10 mouse cellular contexts compared by ENCODE assay signal in the genomic region with DNA sequence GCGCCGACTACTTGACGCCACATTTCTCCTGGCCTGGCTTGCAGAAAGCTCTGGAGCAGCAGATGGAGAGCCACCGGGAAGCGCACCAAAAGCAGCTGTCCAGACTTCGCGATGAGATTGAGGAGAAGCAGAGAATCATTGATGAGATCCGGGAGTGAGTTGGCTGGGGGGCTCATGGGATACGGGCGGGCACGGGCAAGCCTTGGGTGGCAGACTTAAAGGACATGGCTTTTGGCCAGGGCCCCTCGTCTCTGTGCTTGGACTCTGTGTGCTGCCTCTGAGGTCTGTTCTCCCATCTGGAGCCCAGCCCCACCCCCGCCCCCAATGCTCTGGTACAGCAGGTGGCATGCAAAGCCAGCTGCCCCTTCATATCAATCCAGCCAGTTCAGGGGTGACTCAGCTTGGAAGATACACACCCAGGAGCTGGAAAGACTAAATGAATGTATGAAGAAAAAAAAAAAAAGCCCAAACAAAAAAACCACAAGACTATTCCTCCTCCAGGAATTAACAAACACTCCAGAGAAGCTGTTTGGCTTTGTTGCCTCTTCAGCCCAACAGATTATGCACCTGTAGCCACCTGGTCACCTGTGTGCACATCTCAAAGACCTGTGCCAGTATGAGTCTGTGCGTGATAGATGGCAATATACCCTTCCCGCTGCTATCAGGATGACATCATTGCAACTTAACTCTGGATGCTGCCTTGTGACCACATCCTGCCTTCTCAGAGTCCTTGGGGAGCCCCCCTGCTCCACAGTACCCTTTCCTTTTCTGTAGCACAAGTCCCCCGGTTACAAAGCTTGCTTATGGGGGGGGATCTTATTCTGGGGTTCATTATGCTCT. TPM values are rescaled to one million over a fixed set of nuclear protein-coding genes. Genes with fewer than 3 reads are reported as not detected.
DNase-seq lines count a peak whose midpoint lies in the region; ATAC-seq and TF ChIP-seq lines count a peak whose summit lies in the region.
"Had no signal": no experiment of that assay in that cellular context is flagged by ENCODE, and none has a peak within 500 bp of the region (broad histone marks: within the 10 kb centered on the region; RNA-seq: fewer than 3 reads in every experiment).

No protein-coding gene starts in this region.

- no peak overlapping the region for H3K27ac ChIP-seq in stomach, postnatal 0 days (replicated peaks)
- no peak overlapping the region for H3K27ac ChIP-seq in liver, embryonic 11.5 days (ENCODE audit: low read depth, low read length)
- H3K27ac ChIP-seq: embryonic facial prominence, embryonic 12.5 days had no signal

- no peak overlapping the region for H3K9ac ChIP-seq in stomach, postnatal 0 days (ENCODE audit: low read length)
- no peak overlapping the region for H3K9ac ChIP-seq in liver, embryonic 11.5 days (ENCODE audit: low read depth, low read length)
- H3K9ac ChIP-seq: embryonic facial prominence, embryonic 12.5 days had no signal

- no peaks in the 10 kb centered on the region for H3K36me3 ChIP-seq in stomach, postnatal 0 days (ENCODE audit: control insufficient read depth, insufficient read depth, low read length)
- no peaks in the 10 kb centered on the region for H3K36me3 ChIP-seq in liver, embryonic 11.5 days (ENCODE audit: control insufficient read depth, insufficient read depth, low read length)

- intact Hi-C loops in left cerebral cortex, postnatal 36 days (cut with DNase I), result no loop called here

- 0 out of 2 replicates have a peak overlapping the region, but pooled peaks have one; percentile 1 for H3K4me2 ChIP-seq in stomach, postnatal 0 days (replicated peaks; ENCODE audit: low read depth)
- no peak overlapping the region for H3K4me2 ChIP-seq in liver, embryonic 11.5 days
- H3K4me2 ChIP-seq: embryonic facial prominence, embryonic 12.5 days had no signal

- 62% methylated on average over 16 of the region's 16 CpGs for WGBS in stomach, postnatal 0 days
- 73% methylated on average over 16 of the region's 16 CpGs for WGBS in liver, embryonic 11.5 days

- peak; percentile 42 to 65 for DNase-seq in left cerebral cortex, adult 18-20 months (ENCODE audit: low spot score in 2 of 2)
- no peak for DNase-seq in left cerebral cortex, adult 11 months (ENCODE audit: low spot score)
- peak; percentile 65 to 70 for DNase-seq in cerebellum, postnatal 36 days
- peak; percentile 60 to 67 for DNase-seq in left cerebral cortex, postnatal 36 days (ENCODE audit: low spot score in 2 of 2)
- DNase-seq in stomach, postnatal 0 days (ENCODE audit: low spot score), result no peak
- no peak for DNase-seq in adrenal gland, postnatal 36 days
- no peak for DNase-seq in liver, embryonic 11.5 days (ENCODE audit: low spot score)

- ATAC-seq in stomach, postnatal 0 days (ENCODE audit: low FRiP score, low TSS enrichment), result no peak
- ATAC-seq in monocyte, adult 5-6 weeks (replicated peaks; ENCODE audit: insufficient number of reproducible peaks, low FRiP score, low TSS enrichment, poor library complexity, severe bottlenecking), result no peak
- no peak for ATAC-seq in liver, embryonic 11.5 days (replicated peaks; ENCODE audit: low FRiP score)

- no peak overlapping the region for H3K4me3 ChIP-seq in stomach, postnatal 0 days (ENCODE audit: low read depth, low read length)
- H3K4me3 ChIP-seq in liver, embryonic 11.5 days (ENCODE audit: low read depth, low read length), result no peak overlapping the region
- H3K4me3 ChIP-seq: embryonic facial prominence, embryonic 12.5 days had no signal

- peaks cover 11% of the 10 kb centered on the region for H3K4me1 ChIP-seq in stomach, postnatal 0 days (replicated peaks; ENCODE audit: control insufficient read depth, insufficient read depth)
- no peaks in the 10 kb centered on the region for H3K4me1 ChIP-seq in liver, embryonic 11.5 days (replicated peaks; ENCODE audit: control insufficient read depth, insufficient read depth, low read length)

- TF ChIP-seq CTCF in stomach, postnatal 0 days (IDR thresholded peaks at IDR 0.05; ENCODE audit: low read depth), result no peak

- TF ChIP-seq EP300 in stomach, postnatal 0 days (optimal IDR thresholded peaks at IDR 0.05), result no peak

- no peaks in the 10 kb centered on the region for H3K9me3 ChIP-seq in stomach, postnatal 0 days (ENCODE audit: control insufficient read depth, low read length)
- H3K9me3 ChIP-seq in liver, embryonic 11.5 days (ENCODE audit: control insufficient read depth, low read length), result no peaks in the 10 kb centered on the region
- H3K9me3 ChIP-seq: embryonic facial prominence, embryonic 12.5 days had no signal

- no peaks in the 10 kb centered on the region for H3K27me3 ChIP-seq in stomach, postnatal 0 days (ENCODE audit: control insufficient read depth, insufficient read depth, low read length)
- H3K27me3 ChIP-seq in liver, embryonic 11.5 days (replicated peaks; ENCODE audit: control insufficient read depth, insufficient read depth, low read length), result no peaks in the 10 kb centered on the region
- H3K27me3 ChIP-seq: embryonic facial prominence, embryonic 12.5 days had no signal

RNA-seq across cellular contexts. Expression of a gene that starts 45.4 kb away (rescaled TPM):
- 1 to 10 TPM; 7.3 to 7.9 TPM for total RNA-seq in left cerebral cortex, adult 18-20 months (2021)
- 1 to 10 TPM; 7.8 to 9.0 TPM for total RNA-seq in left cerebral cortex, postnatal 36 days (2021)
- polyA plus RNA-seq in stomach, postnatal 0 days (2015; fragmentation: Nextera tagmentation; extraction: Ambion mirVana), result 31.2 and 31.8 TPM in 2 replicates
- under 1 TPM in 1 of 2 experiments, not detected in 1; 0.86 TPM for total RNA-seq in adrenal gland, postnatal 36 days (2021)
- 0.68 to 1.5 TPM in 2 of 3 replicates, not detected in the other for total RNA-seq in monocyte, adult 5-6 weeks (2017)
- polyA plus RNA-seq in liver, embryonic 11.5 days (2014; fragmentation: Nextera tagmentation; extraction: Ambion mirVana), result 0.47 and 0.48 TPM in 2 replicates
- total RNA-seq: MEL had no signal

Comparison
In these comparisons a context has a peak if more than half of its experiments do, and no peak if none do; other contexts are left out.
1. DNase-seq: peak in left cerebral cortex, adult 18-20 months (2 of 2), cerebellum, postnatal 36 days (2 of 2) and left cerebral cortex, postnatal 36 days (2 of 2); none in left cerebral cortex, adult 11 months (single experiment), stomach, postnatal 0 days (single experiment), adrenal gland, postnatal 36 days (0 of 2) and liver, embryonic 11.5 days (single experiment).